Mouse (Mus musculus): ENCODE results near the gene Cbr4. TPM values are rescaled to one million over a fixed set of nuclear protein-coding genes. Genes with fewer than 3 reads are reported as not detected.

The Cbr4 gene
- polyA plus RNA-seq, 1 experiment = 5.6 TPM

- no peak overlapping the region for H3K4me3 ChIP-seq (replicated peaks; ENCODE audit: extremely low read depth, low read depth, low read length)
- 76% methylated on average over 11 of the region's 11 CpGs for WGBS
- no peak for DNase-seq
- TF ChIP-seq POLR2A (IDR thresholded peaks at IDR 0.05; ENCODE audit: borderline replicate concordance, extremely low read depth, low read depth, low read length) = no peak
- no peak for TF ChIP-seq CTCF (IDR thresholded peaks at IDR 0.05; ENCODE audit: insufficient read depth, low read length)
- H3K4me1 ChIP-seq (ENCODE audit: control insufficient read depth, insufficient read depth, low read length) = no peaks in the 10 kb centered on the region
Measured at GRCm38 (mm10) chr8:61535472-61535871, 47.9 kb downstream of the Cbr4 start.

GRCm38 (mm10) chr8:61537471-61537870, 49.9 kb downstream of the Cbr4 start:
- H3K4me1 ChIP-seq (ENCODE audit: control insufficient read depth, insufficient read depth, low read length) = no peaks in the 10 kb centered on the region
- 70% methylated on average over 5 of the region's 5 CpGs for WGBS
- TF ChIP-seq POLR2A (IDR thresholded peaks at IDR 0.05; ENCODE audit: borderline replicate concordance, extremely low read depth, low read depth, low read length) = no peak
- no peak for TF ChIP-seq CTCF (IDR thresholded peaks at IDR 0.05; ENCODE audit: insufficient read depth, low read length)
- no peak for DNase-seq
- H3K4me3 ChIP-seq (replicated peaks; ENCODE audit: extremely low read depth, low read depth, low read length) = no peak overlapping the region

- TF ChIP-seq POLR2A (IDR thresholded peaks at IDR 0.05; ENCODE audit: borderline replicate concordance, extremely low read depth, low read depth, low read length) (no peak), CTCF (IDR thresholded peaks at IDR 0.05; ENCODE audit: insufficient read depth, low read length) (peak; percentile 100)
- DNase-seq = peak; percentile 78
- H3K4me1 ChIP-seq (ENCODE audit: control insufficient read depth, insufficient read depth, low read length) = no peaks in the 10 kb centered on the region
- WGBS = 40% methylated on average over 7 of the region's 7 CpGs
- no peak overlapping the region for H3K4me3 ChIP-seq (replicated peaks; ENCODE audit: extremely low read depth, low read depth, low read length)
Measured at GRCm38 (mm10) chr8:61539828-61540500, 52.4 kb downstream of the Cbr4 start.

- Histone ChIP-seq H3K4me3 (replicated peaks; ENCODE audit: extremely low read depth, low read depth, low read length) (no peak overlapping the region), H3K4me1 (ENCODE audit: control insufficient read depth, insufficient read depth, low read length) (no peaks in the 10 kb centered on the region)
- TF ChIP-seq POLR2A (IDR thresholded peaks at IDR 0.05; ENCODE audit: borderline replicate concordance, extremely low read depth, low read depth, low read length) (no peak), CTCF (IDR thresholded peaks at IDR 0.05; ENCODE audit: insufficient read depth, low read length) (no peak)
- WGBS = 80% methylated on average over 40 of the region's 41 CpGs
- DNase-seq = no peak
Measured at GRCm38 (mm10) chr8:61549585-61549984, 62.1 kb downstream of the Cbr4 start.

GRCm38 (mm10) chr8:61550006-61550748, 62.6 kb downstream of the Cbr4 start:
- 69% methylated on average over 27 of the region's 27 CpGs for WGBS
- Histone ChIP-seq H3K4me3 (replicated peaks; ENCODE audit: extremely low read depth, low read depth, low read length) (no peak overlapping the region), H3K4me1 (ENCODE audit: control insufficient read depth, insufficient read depth, low read length) (no peaks in the 10 kb centered on the region)
- DNase-seq = no peak
- peak; percentile 47 for TF ChIP-seq CTCF (IDR thresholded peaks at IDR 0.05; ENCODE audit: insufficient read depth, low read length)
- TF ChIP-seq POLR2A (IDR thresholded peaks at IDR 0.05; ENCODE audit: borderline replicate concordance, extremely low read depth, low read depth, low read length) = no peak

GRCm38 (mm10) chr8:61552221-61552620, 64.7 kb downstream of the Cbr4 start:
- 72% methylated on average over 6 of the region's 6 CpGs for WGBS

GRCm38 (mm10) chr8:61552755-61553402, 65.3 kb downstream of the Cbr4 start:
- H3K4me3 ChIP-seq (replicated peaks; ENCODE audit: extremely low read depth, low read depth, low read length) = no peak overlapping the region
- no peak for DNase-seq
- TF ChIP-seq POLR2A (IDR thresholded peaks at IDR 0.05; ENCODE audit: borderline replicate concordance, extremely low read depth, low read depth, low read length) = no peak
- TF ChIP-seq CTCF (IDR thresholded peaks at IDR 0.05; ENCODE audit: insufficient read depth, low read length) = no peak
- no peaks in the 10 kb centered on the region for H3K4me1 ChIP-seq (ENCODE audit: control insufficient read depth, insufficient read depth, low read length)
- WGBS = 80% methylated on average over 8 of the region's 8 CpGs

More at GRCm38 (mm10) chr8:61552221-61552620, 64.7 kb downstream of the Cbr4 start:
- no peak for DNase-seq
- TF ChIP-seq POLR2A (IDR thresholded peaks at IDR 0.05; ENCODE audit: borderline replicate concordance, extremely low read depth, low read depth, low read length) (no peak), CTCF (IDR thresholded peaks at IDR 0.05; ENCODE audit: insufficient read depth, low read length) (no peak)
- Histone ChIP-seq H3K4me1 (ENCODE audit: control insufficient read depth, insufficient read depth, low read length) (no peaks in the 10 kb centered on the region), H3K4me3 (replicated peaks; ENCODE audit: extremely low read depth, low read depth, low read length) (no peak overlapping the region)

- Histone ChIP-seq H3K4me1 (ENCODE audit: control insufficient read depth, insufficient read depth, low read length) (peaks cover 6% of the 10 kb centered on the region), H3K4me3 (replicated peaks; ENCODE audit: extremely low read depth, low read depth, low read length) (no peak overlapping the region)
- 77% methylated on average over 6 of the region's 6 CpGs for WGBS
- no peak for DNase-seq
- no peak for TF ChIP-seq POLR2A (IDR thresholded peaks at IDR 0.05; ENCODE audit: borderline replicate concordance, extremely low read depth, low read depth, low read length)
- TF ChIP-seq CTCF (IDR thresholded peaks at IDR 0.05; ENCODE audit: insufficient read depth, low read length) = no peak
Measured at GRCm38 (mm10) chr8:61555343-61555742, 67.8 kb downstream of the Cbr4 start.

- TF ChIP-seq CTCF (IDR thresholded peaks at IDR 0.05; ENCODE audit: insufficient read depth, low read length) (no peak), POLR2A (IDR thresholded peaks at IDR 0.05; ENCODE audit: borderline replicate concordance, extremely low read depth, low read depth, low read length) (no peak)
Measured at GRCm38 (mm10) chr8:61556219-61556618, 68.7 kb downstream of the Cbr4 start.

More at GRCm38 (mm10) chr8:61556219-61556618, 68.7 kb downstream of the Cbr4 start:
- peaks cover 6% of the 10 kb centered on the region for H3K4me1 ChIP-seq (ENCODE audit: control insufficient read depth, insufficient read depth, low read length)
- H3K4me3 ChIP-seq (replicated peaks; ENCODE audit: extremely low read depth, low read depth, low read length) = no peak overlapping the region
- DNase-seq = no peak
- 50% methylated on average over 8 of the region's 8 CpGs for WGBS
